Mouse (Mus musculus): Measurements from ENCODE around the gene Thbd. TPM values are rescaled to one million over a fixed set of nuclear protein-coding genes. Genes with fewer than 3 reads are reported as not detected.
A peak's percentile ranks its signal among the peaks of the same experiment; 100 is the strongest.

Thbd gene
- polyA plus RNA-seq, 1 experiment from 2014 or later: 15.9 TPM

DNA sequence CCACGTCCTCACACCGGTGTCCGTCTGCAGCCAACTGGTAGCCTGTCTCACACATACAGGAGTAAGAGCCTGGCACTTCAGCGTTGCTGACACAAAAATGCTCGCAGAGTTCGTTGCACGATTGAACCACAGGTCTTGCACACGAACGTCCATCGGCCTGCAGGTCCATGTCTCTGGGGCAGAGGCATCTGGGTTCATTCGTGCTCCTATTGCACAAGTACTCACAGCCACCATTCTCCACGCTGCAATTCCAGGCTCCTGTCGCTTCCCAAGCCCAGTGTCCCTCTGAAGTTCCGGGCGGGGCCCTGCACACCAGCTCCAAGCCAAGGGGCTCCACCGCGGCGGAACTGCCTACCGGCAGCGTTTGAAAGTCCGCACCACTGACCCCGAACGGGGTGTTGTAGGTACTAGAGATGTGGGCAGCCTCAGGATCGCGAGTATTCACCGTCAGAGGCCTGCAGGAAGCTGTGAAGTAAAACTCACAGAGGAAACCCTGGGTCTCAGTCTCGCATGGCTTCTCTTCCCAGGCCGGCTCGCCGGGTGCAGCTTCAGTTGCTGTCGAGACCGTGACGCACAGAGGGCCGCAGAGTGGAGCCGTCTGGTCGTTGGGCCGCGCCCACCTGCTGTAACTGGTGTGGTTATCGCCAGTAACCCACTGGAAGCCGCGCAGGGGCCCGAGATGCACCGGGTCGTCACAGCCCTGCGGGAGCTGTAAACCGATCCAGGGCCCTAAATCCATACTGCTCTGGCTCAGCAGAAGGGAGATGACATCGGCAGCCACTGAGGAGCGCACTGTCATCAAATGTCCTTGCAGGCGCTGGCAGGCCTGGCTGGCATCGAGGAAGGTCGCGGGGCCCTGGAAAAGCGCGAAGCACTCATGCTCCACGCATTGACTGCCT lies 768 bp downstream of the Thbd start:
- Histone ChIP-seq H3K27ac (ENCODE audit: low read length) (peak overlapping the region; percentile 37; the same call in 1 of the 2 replicates), H3K9me3 (ENCODE audit: low read length) (no peaks in the 10 kb centered on the region), H3K27me3 (ENCODE audit: insufficient read depth, low read length) (peaks cover 25% of the 10 kb centered on the region), H3K9ac (replicated peaks; ENCODE audit: low read length) (peak overlapping the region; percentile 63), H3K36me3 (ENCODE audit: insufficient read depth, low read length) (no peaks in the 10 kb centered on the region), H3K4me3 (ENCODE audit: low read length) (peak overlapping the region; percentile 49), H3K4me2 (replicated peaks; ENCODE audit: low read depth, low read length) (peak overlapping the region; percentile 61), H3K4me1 (ENCODE audit: insufficient read depth, low read length) (peaks cover 18% of the 10 kb centered on the region)
- peak; percentile 69 for ATAC-seq (ENCODE audit: low FRiP score, low TSS enrichment)
- 3% methylated on average over 55 of the region's 55 CpGs for WGBS

- ATAC-seq (ENCODE audit: low FRiP score, low TSS enrichment): 0 out of 2 replicates have a peak, but pooled peaks have one; percentile 8
- H3K27ac ChIP-seq (ENCODE audit: low read length): no peak overlapping the region
- no peaks in the 10 kb centered on the region for H3K9me3 ChIP-seq (ENCODE audit: low read length)
- H3K4me1 ChIP-seq (ENCODE audit: insufficient read depth, low read length): peaks cover 18% of the 10 kb centered on the region
- peak overlapping the region; percentile 63 for H3K9ac ChIP-seq (replicated peaks; ENCODE audit: low read length)
- no peaks in the 10 kb centered on the region for H3K36me3 ChIP-seq (ENCODE audit: insufficient read depth, low read length)
- 13% methylated on average over 34 of the region's 34 CpGs for WGBS
- H3K4me3 ChIP-seq (ENCODE audit: low read length): peak overlapping the region; percentile 49
- H3K4me2 ChIP-seq (replicated peaks; ENCODE audit: low read depth, low read length): peak overlapping the region; percentile 61
- peaks cover 25% of the 10 kb centered on the region for H3K27me3 ChIP-seq (ENCODE audit: insufficient read depth, low read length)
Measured at GRCm38 (mm10) chr2:148406160-148406970, 1.6 kb downstream of the Thbd start.

DNA sequence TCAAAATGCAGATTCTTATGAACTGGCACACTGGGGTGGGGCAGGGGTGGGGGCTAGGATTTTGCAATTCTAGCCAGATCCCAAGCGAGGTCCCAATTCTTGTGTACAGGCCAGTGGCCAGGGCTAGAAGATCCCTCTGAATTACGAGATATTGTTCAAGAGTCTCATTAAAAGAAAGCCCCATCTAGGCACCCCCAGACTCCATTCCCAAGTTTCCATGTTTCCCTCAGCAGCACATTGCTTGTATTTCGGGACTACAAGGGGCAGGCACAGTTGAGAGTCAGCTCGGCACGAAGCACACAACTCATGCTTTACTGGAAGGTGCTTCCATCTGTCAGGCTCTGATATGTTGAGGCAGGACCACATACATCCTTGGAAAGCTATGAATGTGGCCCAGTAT lies 3.1 kb downstream of the Thbd start:
- no peak overlapping the region for H3K27ac ChIP-seq (ENCODE audit: low read length)
- no peak overlapping the region for H3K9ac ChIP-seq (replicated peaks; ENCODE audit: low read length)
- H3K4me1 ChIP-seq (ENCODE audit: insufficient read depth, low read length): peaks cover 18% of the 10 kb centered on the region
- H3K9me3 ChIP-seq (ENCODE audit: low read length): no peaks in the 10 kb centered on the region
- ATAC-seq (ENCODE audit: low FRiP score, low TSS enrichment): no peak
- H3K4me2 ChIP-seq (replicated peaks; ENCODE audit: low read depth, low read length): peak overlapping the region; percentile 38; the same call in 1 of the 2 replicates
- no peaks in the 10 kb centered on the region for H3K36me3 ChIP-seq (ENCODE audit: insufficient read depth, low read length)
- peaks cover 25% of the 10 kb centered on the region for H3K27me3 ChIP-seq (ENCODE audit: insufficient read depth, low read length)
- H3K4me3 ChIP-seq (ENCODE audit: low read length): peak overlapping the region; percentile 21
- WGBS: 82% methylated on average over 5 of the region's 5 CpGs

DNA sequence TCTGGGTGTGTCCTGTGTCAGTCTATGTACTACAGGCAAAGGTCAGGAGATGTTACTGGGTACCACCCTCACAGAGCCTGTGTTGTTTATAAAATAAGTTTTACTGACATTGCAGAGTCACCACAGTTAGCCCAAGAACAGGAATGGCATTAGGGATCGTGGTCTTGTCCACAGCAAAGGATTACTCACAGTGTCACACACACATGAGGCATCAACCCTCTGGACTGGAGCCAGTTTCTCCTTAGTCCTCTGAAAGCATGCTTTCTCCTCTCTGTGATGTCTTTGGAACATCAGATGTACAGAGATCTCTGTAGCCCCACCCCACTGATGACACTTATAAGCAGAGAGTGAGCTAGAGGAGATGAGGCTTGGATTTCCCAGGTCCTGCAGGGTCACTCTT lies 5.8 kb downstream of the Thbd start:
- Histone ChIP-seq H3K4me1 (ENCODE audit: insufficient read depth, low read length) (peaks cover 10% of the 10 kb centered on the region), H3K4me3 (ENCODE audit: low read length) (no peak overlapping the region), H3K4me2 (replicated peaks; ENCODE audit: low read depth, low read length) (no peak overlapping the region), H3K9me3 (ENCODE audit: low read length) (no peaks in the 10 kb centered on the region), H3K36me3 (ENCODE audit: insufficient read depth, low read length) (no peaks in the 10 kb centered on the region), H3K27me3 (ENCODE audit: insufficient read depth, low read length) (peaks cover 24% of the 10 kb centered on the region), H3K9ac (replicated peaks; ENCODE audit: low read length) (no peak overlapping the region), H3K27ac (ENCODE audit: low read length) (no peak overlapping the region)
- no peak for ATAC-seq (ENCODE audit: low FRiP score, low TSS enrichment)
- 76% methylated on average over 1 of the region's 1 CpGs for WGBS

DNA sequence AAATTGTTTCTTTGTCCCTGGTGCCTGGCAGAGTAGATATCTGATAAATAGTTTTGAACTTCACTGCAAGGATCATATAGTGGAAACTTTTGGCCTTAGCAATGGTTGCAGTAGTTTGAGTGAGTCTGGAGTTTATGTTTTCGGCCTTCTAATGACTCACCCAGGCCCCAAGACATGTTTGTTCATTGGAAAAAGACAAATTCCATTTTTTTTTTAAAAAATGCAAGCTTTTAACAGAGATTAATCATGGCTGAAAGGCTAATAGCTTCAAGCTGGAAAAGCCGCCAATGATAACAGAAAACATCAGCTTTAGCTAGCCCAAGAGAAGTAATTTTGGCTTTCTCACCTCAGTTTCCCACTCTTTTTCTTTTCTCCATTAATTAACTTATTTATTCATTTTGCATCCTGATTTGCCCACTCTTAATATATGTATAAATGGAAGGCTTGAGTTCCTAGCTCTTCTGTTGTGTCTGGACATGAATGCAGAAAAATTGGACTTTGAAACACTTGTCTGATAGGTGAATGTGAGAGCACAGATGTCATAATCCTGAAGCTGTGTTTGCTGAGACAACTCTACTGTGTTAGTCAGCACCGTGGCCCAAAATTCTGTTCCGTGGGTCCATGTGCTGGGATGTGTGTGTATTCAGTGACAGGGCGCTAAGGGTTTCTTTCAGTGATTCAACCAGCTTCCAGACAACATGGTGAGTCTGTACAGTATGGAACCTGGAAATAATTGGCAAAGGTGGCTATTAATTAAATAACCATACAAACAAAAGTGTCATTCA lies 8.9 kb downstream of the Thbd start:
- H3K4me1 ChIP-seq (ENCODE audit: insufficient read depth, low read length): peaks cover 3% of the 10 kb centered on the region; the same call in 1 of the 2 replicates
- H3K27ac ChIP-seq (ENCODE audit: low read length): no peak overlapping the region
- peaks cover 28% of the 10 kb centered on the region for H3K27me3 ChIP-seq (ENCODE audit: insufficient read depth, low read length)
- H3K4me2 ChIP-seq (replicated peaks; ENCODE audit: low read depth, low read length): no peak overlapping the region
- no peak overlapping the region for H3K9ac ChIP-seq (replicated peaks; ENCODE audit: low read length)
- no peaks in the 10 kb centered on the region for H3K36me3 ChIP-seq (ENCODE audit: insufficient read depth, low read length)
- WGBS: 81% methylated on average over 5 of the region's 5 CpGs
- no peaks in the 10 kb centered on the region for H3K9me3 ChIP-seq (ENCODE audit: low read length)
- no peak for ATAC-seq (ENCODE audit: low FRiP score, low TSS enrichment)
- no peak overlapping the region for H3K4me3 ChIP-seq (ENCODE audit: low read length)

GRCm38 (mm10) chr2:148397784-148398100 lies 10.2 kb downstream of the Thbd start:
- no peak overlapping the region for H3K27ac ChIP-seq (ENCODE audit: low read length)
- no peak overlapping the region for H3K9ac ChIP-seq (replicated peaks; ENCODE audit: low read length)
- no peak for ATAC-seq (ENCODE audit: low FRiP score, low TSS enrichment)
- no peaks in the 10 kb centered on the region for H3K9me3 ChIP-seq (ENCODE audit: low read length)
- 59% methylated on average over 1 of the region's 1 CpGs for WGBS
- H3K27me3 ChIP-seq (ENCODE audit: insufficient read depth, low read length): peaks cover 28% of the 10 kb centered on the region
- no peak overlapping the region for H3K4me2 ChIP-seq (replicated peaks; ENCODE audit: low read depth, low read length)
- H3K4me3 ChIP-seq (ENCODE audit: low read length): no peak overlapping the region
- H3K36me3 ChIP-seq (ENCODE audit: insufficient read depth, low read length): no peaks in the 10 kb centered on the region
- peaks cover 3% of the 10 kb centered on the region; the same call in 1 of the 2 replicates for H3K4me1 ChIP-seq (ENCODE audit: insufficient read depth, low read length)

- H3K4me2 ChIP-seq (replicated peaks; ENCODE audit: low read depth, low read length): no peak overlapping the region
- peaks cover 3% of the 10 kb centered on the region; the same call in 1 of the 2 replicates for H3K4me1 ChIP-seq (ENCODE audit: insufficient read depth, low read length)
- H3K27me3 ChIP-seq (ENCODE audit: insufficient read depth, low read length): peaks cover 28% of the 10 kb centered on the region
- 55% methylated on average over 11 of the region's 11 CpGs for WGBS
- no peak overlapping the region for H3K4me3 ChIP-seq (ENCODE audit: low read length)
- H3K9ac ChIP-seq (replicated peaks; ENCODE audit: low read length): no peak overlapping the region
- no peak for ATAC-seq (ENCODE audit: low FRiP score, low TSS enrichment)
- no peaks in the 10 kb centered on the region for H3K9me3 ChIP-seq (ENCODE audit: low read length)
- no peak overlapping the region for H3K27ac ChIP-seq (ENCODE audit: low read length)
- no peaks in the 10 kb centered on the region for H3K36me3 ChIP-seq (ENCODE audit: insufficient read depth, low read length)
Measured at GRCm38 (mm10) chr2:148397015-148397783, 10.8 kb downstream of the Thbd start.

DNA sequence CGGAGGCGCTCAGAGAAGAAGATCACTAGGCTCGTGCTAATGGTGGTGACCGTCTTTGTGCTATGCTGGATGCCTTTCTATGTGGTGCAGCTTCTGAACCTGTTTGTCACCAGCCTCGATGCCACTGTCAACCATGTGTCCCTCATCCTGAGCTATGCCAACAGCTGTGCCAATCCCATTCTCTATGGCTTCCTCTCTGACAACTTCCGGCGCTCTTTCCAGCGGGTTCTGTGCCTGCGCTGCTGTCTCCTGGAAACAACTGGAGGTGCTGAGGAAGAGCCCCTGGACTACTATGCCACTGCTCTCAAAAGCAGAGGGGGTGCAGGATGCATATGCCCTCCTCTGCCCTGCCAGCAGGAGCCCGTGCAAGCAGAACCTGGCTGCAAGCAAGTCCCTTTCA lies 11.8 kb downstream of the Thbd start:
- no peak for ATAC-seq (ENCODE audit: low FRiP score, low TSS enrichment)
- WGBS: 80% methylated on average over 10 of the region's 10 CpGs
- H3K27ac ChIP-seq (ENCODE audit: low read length): no peak overlapping the region
- H3K4me3 ChIP-seq (ENCODE audit: low read length): no peak overlapping the region
- H3K9ac ChIP-seq (replicated peaks; ENCODE audit: low read length): no peak overlapping the region
- H3K36me3 ChIP-seq (ENCODE audit: insufficient read depth, low read length): no peaks in the 10 kb centered on the region
- peaks cover 28% of the 10 kb centered on the region for H3K27me3 ChIP-seq (ENCODE audit: insufficient read depth, low read length)
- no peaks in the 10 kb centered on the region for H3K9me3 ChIP-seq (ENCODE audit: low read length)
- peaks cover 3% of the 10 kb centered on the region; the same call in 1 of the 2 replicates for H3K4me1 ChIP-seq (ENCODE audit: insufficient read depth, low read length)
- no peak overlapping the region for H3K4me2 ChIP-seq (replicated peaks; ENCODE audit: low read depth, low read length)
